Mouse (Mus musculus): ENCODE results near the gene Pla2r1.

The Pla2r1 gene

DNA sequence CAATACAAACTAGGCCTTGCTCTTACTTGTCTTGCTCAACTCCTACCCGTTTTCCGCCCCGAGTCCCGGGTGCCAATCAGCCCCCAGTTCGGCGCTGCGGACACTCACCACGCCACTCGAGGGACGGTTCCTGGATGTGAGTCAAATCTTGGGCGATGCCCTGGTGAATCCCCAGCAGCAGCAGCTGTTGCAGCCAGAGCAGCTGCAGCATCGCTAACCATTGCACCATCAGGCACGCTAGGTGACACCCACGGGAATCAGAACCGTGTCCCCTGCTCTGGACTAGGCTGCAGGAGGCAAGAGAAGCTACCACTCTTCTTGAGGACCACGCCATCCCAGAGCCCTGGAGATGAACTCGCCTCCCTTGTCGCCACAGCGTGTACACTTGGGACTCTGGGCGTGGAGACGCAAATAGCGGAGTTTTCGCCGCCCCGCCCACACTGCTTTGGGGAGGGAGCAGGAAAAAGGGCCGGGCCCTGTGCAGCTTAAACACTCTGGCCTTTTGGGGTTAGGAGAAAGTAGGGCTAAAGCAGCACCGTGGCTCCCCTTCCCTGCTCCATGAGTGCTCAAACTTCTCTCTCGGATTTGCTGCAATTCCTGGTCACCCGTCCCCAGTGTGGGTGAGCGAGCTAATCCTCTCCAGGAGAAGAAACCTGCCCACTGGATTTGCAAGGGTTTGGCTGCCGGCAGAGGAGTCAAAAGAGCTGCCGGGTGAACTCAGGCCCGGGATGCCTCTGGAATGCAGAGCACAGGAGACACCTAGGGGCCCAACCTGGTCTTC, at the start of gene Pla2r1:
Pla2r1 (minus strand) TSS at position 407 of the 781 bp plus-strand sequence.
- DNase-seq (ENCODE audit: low read depth, low spot score) = peak; percentile 31

DNA sequence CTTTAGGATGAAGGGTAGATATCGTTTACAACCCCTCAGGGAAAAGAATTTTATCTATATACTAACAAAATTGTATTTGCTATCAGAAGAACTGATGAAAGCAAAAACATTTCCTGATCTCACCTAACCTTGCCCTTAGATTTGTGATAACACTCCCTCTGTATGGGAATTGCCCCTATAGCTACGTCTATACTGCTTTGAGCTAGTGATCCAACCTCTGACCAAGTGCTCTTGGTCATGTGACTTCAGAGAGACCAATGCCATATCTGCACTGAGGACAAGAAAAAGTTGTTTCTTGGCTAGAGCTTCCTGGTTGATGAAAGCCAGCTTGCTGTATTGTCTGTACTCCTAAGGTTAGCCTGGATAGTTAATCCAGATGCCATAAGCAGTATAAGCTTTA, 48.2 kb upstream of the Pla2r1 start:
- no peak for DNase-seq (ENCODE audit: low read depth, low spot score)

DNA sequence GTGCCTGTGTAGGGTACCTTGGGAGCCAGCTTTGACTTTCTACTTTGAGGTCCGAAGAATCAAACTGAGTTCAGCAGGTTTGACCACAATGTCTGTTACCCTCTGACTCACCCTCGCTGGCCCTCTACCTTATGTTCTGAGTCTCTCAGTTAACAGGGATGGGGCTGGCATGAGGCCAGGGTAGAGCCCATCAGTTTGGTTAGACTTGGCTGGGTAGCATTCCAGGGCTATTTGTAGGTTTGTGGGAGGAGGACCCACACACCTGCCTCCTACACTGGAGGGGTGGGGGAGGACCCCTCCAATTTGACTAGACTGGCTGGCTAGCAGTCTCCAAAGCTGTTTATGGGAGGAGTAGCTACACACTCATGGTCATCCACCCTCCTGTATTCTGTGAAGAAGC, 47.8 kb upstream of the Pla2r1 start:
- DNase-seq (ENCODE audit: low read depth, low spot score) = no peak

DNA sequence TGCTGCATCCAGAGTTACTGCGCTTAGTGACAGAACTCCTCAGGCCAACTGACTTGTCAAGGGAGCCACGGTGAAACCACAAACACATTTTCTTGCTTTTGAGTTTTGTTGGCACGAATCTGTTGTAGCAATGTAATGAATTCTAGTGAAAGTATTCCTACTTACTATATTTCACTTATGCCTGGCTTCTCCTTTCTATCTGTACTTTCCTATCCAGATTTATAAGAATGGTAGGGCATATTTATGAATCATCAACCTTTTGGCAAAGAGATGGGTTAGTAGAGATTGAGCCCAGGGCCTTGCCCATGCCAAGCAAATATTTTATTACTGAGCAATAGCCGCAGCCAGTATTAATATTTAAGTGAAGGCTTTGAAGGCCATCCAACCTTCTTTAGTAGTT, 30.3 kb upstream of the Pla2r1 start:
- DNase-seq (ENCODE audit: low read depth, low spot score) = no peak

DNA sequence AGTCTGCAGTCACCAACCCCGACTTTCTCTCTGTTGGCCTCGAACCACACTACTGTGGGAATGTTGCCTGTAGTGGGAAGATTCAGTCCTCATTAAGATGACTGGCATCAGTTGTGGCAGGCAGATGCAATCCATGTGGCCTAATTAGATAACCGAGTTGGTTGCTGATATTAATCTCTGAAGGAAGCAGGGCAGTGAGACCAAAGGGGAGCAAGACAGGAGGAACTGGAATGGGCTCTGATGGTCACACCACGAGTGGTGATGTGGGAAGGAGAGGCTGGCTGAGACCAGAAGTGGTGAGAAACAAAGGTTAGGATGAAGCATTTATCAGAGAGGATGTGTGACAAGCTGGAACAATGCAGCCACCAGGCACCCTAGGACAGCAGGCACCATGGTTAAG, 1.5 kb upstream of the Pla2r1 start:
- DNase-seq (ENCODE audit: low read depth, low spot score) = no peak

DNA sequence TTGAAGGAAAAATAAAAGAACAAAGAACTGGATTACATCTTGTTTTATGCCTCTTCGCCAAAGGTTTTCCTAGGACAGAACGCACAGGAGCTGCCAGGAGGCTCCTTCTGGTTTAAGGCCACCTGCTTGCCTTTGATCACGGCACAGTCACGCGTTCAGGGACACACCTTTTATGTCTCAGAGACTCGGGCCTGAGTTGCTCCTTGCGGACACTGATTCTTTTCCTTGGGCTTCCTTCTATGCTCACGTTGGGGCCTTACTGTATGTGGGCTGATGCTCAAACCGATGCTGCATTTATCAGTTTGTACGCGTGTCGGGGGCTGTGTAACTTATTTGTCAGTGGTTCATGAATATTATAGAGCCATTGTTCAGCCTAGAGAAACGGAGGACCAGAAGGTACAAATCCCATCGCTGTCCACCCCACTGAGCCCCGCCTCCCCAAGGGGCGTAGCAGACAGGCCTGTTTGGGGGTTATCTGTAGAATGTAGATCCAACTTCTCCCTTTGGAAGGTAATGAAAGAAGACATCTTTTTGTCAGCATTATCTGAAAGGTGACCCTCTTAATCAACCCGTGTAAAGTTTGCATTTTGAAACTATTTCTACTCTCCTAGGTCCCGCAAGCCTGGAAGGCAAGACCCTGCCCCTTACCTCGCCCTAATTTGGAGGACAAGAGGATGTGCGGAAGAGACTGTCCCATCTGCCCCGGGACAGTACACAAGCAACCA, 769 bp downstream of the Pla2r1 start:
- DNase-seq (ENCODE audit: low read depth, low spot score) = no peak

DNA sequence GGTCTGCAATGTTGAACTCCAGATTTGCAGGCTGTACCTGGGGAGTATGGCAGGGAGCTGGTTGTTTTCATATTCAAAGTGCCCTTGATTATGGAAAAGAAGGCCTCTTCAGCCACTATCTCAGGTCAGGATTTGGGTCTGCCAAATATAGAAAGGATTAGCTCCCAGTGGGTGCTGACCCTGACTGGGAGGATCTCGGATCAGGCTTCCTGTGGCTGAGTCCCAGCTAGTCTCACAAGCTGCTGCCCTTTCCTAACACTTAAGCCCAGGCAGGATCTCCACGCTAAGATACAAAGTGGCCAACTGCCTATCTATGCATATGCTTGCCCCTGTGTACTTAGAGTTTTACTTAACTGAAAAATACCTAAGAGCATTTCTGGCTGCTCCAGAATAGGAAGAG, 1.4 kb downstream of the Pla2r1 start:
- DNase-seq (ENCODE audit: low read depth, low spot score) = no peak

DNA sequence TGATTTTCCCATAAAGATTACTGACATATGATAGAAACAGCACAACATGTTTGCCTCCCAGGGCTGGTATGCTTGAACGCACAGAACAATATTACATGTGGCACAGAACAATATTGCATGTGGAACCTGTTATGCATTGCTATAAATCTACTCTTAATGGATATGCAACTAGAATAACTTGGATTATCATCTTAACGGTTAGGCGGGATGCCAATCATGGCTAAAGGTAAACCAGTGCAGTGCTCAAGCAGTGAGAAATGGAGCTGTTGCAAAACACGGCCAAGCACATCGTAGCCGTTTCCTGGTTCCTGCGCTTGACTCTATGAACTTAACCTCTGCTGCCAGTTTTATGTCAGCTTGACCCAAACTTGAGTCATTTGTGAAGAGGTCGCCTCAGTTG, 2.6 kb downstream of the Pla2r1 start:
- no peak for DNase-seq (ENCODE audit: low read depth, low spot score)

DNA sequence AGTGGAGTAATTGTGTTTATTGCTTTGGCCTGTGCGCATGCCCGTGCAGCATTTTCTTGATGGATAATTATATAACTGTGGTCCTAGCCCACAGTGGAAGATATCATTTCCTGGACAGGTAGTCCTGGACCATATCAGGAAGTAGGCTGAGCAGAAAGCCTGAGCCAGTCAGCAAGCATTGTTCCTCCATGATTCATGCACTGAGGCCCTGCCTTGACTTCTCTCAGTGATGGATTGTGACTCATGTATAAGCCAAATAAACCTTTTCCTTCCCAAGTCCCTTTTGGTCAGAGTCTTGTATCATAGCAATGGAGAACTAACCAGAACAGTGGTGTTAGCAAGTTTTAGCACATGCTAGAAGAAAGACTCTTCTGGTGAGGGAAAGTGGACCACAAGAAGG, 3.3 kb downstream of the Pla2r1 start:
- DNase-seq (ENCODE audit: low read depth, low spot score) = no peak

DNA sequence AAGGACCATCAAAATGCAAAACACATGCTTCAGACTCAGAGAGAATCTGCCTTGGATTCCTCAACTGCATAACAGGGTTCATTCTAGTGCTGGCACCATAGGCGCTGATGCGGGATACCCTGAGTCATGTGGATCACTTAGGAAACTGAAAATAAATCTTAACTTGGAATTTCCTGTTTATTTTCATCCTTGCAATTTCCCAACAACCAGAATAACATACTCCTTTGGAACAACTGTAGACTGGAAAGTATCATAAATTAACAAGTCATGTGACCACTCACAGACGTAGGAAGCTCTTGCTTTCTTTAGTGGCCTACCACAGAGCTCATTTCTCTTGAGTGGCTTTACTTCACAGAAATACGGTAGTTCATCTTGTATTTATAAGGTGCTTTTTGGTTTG, 7.0 kb downstream of the Pla2r1 start:
- DNase-seq (ENCODE audit: low read depth, low spot score) = no peak

DNA sequence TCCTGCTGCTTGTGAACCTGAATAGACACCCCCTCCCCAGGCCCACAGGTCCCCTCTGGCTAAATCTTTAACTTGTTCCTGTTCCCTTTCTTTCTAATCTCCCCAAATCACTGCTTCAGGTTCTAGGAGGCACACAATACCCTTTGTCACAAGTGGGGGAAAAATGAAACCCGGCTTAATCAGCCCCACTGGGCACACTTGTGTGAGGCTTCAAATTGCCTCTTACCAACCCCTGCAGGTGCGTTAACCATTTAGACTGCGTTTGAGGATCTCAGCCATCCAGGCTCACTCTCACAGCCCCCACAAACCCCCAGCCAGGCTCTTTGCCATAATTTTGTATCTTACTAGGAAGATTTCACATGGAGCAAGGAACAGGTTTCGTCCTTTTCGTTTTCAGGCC, 9.1 kb downstream of the Pla2r1 start:
- no peak for DNase-seq (ENCODE audit: low read depth, low spot score)

DNA sequence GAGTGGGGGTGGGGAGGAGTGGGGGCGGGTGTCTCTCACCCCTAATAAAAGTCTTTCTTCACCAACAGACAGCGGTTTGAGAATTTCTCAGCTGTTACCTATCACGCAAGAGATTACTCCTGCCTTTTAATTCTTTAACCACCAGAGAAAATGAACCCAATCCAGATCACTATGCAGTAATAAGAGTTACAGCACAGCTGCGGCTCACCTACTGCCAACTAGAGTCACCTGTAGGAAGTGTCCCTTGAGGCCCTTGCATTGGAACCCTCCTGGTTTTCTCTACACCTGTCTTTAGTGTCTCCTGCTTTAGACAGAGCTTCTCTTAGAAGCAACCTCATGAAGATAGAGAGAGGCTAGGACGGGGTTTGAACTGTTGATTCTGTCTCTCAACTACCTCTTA, 11.4 kb downstream of the Pla2r1 start:
- DNase-seq (ENCODE audit: low read depth, low spot score) = no peak

DNA sequence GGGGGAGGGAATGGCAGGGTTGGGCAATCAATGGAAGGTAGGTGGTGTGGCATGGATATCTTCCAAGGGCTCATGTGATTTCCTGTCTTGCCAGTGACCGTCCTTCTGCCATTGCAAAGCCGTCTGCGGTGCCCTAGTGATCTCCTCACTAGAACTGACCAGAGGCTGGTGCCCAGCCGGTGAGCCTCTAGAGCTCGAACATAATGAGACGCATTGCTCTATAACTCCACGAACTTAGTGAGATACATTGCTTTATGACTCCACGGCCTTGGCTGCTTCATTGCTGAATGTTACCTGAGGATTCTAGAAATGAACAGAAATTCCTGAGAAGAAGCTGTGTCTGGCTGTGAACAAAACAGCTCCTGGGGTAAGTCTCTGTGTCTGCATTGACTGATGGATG, 12.8 kb downstream of the Pla2r1 start:
- no peak for DNase-seq (ENCODE audit: low read depth, low spot score)

DNA sequence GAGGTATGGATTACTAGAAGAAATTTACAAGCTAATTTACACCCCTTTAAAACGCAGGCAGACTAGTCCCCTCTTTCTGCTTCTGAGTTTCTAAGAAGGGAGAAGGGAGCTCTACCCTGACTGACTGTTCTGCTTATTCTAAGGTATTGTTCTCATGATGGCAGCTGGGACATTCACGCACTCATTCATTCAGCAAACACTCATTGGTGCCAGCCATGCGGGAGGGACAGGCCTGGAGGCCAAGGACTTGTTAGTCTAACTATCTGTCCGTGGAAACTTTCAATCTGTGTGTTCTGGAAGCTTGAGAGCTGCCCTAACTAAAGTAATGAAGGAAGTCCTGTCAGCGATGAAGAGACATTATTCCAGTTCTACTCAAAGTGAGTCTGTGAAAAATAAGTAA, 14.4 kb downstream of the Pla2r1 start:
- no peak for DNase-seq (ENCODE audit: low read depth, low spot score)

DNA sequence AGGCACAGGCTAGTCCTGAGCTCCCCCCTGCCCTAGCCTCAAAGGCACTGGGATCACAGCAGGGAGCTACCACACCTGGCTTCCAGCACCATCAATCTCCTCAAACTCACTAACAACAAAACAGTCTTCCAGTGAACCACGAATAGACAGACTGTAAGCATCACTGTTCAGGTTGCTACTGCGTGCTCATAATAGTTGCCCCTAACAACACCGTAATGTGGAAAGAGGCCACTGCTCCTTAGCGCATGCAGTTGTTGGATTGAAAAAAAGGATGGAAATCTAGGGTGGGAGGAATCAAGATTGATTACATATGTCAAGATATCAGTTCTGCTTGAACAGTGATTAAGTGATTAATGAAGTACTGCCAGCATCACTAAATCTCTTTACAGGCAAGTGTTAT, 14.8 kb downstream of the Pla2r1 start:
- no peak for DNase-seq (ENCODE audit: low read depth, low spot score)

DNA sequence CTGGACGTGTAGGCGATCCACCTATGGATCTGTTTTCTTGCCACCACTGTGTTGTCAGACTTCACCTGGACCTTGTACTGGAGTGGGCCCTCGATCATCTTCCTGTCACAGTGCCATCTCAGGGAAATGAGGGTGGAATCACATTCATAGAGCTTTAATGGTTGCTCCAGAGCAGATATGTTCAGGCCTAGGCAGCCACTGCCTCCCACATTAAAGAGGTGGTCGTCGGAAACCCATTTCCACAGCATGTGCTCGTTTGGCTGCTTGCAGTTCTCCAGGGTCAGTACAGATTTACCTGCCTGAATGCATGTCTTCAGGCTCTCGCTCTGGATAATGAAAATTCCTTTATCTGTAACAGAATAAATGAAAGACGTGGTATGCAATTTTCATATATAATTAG, 18.4 kb downstream of the Pla2r1 start:
- DNase-seq (ENCODE audit: low read depth, low spot score) = no peak

DNA sequence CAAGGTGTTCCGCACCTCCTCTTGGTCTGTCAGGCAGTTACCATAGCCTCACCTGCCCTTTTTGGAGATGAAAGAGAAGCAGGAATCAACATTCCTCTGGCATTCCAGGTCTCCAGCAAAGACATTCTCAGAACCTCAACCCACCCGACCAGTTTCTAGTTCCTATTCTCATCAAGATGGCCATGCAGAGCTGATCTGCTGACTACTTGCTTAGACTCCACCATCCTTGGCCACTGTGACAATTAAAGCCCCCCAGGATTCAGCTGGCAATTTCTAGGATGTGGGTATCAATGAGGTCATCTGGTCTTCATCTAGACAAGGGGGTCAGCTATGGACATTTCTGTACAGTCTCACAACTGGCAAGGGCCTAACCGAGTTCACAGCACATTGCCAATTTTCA, 20.1 kb downstream of the Pla2r1 start:
- no peak for DNase-seq (ENCODE audit: low read depth, low spot score)

DNA sequence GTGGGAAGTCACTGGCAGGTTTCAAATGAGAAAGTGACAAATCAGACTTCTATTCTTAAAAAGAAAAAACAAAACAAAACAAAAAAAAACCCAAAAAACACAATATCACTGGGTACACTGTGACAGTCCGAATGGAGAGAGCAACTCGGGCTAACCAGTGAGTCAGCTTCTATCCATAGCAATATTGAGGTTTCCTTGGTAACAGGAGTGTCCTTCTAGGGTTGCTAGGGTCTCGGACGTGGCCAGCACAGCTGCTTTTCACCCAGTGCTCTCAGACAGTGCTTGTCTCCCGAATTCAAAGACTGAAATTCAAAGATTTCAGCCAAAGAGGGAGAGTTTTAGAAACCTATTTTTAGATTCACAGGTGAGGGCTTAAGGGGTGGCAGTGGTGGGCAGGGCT, 20.6 kb downstream of the Pla2r1 start:
- no peak for DNase-seq (ENCODE audit: low read depth, low spot score)

DNA sequence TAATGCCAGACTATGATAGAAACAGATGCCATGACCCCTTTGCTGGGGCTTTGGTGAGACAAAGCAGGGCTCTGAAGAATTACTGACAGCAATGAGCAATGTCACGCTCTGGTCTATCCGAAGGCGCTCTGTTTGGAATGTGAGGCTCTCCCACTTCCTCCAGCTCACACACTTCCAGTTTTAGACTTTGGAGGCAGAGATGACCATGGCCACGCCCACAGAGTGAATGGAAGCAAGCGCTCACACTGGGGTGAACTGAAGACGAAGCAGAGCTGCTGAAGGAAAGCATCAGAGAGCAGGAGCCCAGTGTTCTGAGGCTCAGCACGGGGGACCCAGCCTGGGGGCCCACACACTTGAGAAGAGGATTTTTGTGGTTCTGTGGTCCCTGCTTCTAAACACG, 37.3 kb downstream of the Pla2r1 start:
- no peak for DNase-seq (ENCODE audit: low read depth, low spot score)

DNA sequence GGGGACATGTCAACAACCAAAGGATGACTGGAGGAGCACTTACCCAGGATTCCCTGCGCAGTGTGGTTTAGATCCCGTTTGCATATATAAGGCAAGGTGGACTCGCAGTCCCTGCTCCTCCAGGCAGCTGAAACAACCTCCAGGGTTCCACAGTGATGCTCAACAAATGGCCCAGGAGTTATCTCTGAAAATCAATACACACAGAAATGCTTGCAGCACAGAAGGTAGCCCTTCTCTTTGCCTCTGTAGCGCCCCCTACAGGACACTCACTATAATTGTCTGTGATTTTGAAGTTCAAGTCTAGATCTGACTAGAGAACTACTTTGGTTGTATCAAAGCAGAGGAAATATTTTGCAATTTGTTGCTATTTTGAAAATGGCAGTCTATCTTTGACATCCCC, 38.2 kb downstream of the Pla2r1 start:
- no peak for DNase-seq (ENCODE audit: low read depth, low spot score)

DNA sequence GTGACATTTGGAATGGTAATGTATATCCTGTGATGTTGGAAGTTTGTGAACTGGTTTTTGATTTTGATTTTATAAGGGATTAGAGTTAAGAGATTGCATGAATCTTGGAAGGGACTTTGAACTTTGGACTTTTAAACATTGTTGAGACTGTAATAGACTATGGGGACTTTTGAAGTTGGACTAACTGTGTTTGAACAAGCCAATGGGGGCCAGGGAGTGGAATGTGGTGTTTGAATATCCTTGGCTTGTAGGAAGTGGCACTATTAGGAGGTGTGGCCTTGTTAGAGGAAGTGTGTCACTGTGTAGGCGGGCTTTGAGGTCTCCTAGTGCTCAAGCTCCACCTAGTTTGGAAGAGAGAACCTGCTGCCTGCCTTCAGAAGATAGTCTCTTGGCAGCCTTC, 42.4 kb downstream of the Pla2r1 start:
- no peak for DNase-seq (ENCODE audit: low read depth, low spot score)

DNA sequence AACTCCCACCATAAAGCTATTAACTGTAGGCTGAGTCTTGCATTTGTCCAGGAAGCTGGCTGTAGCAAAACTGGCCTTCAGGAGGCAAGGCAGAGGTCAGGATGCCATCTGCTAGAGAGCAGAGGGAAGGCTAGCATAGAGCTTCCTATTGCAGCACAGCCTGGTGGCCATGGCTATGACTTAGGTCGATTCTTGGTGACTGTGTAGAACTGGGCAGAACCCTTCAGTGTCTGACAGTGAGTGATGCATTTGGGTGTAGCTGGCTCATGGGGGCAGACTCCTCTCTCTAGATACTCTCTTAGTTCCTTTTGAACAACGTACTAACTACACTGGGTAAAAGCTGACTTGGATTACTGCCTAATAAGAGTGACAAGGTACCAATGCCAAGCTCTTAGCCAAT, 48.0 kb downstream of the Pla2r1 start:
- no peak for DNase-seq (ENCODE audit: low read depth, low spot score)

DNA sequence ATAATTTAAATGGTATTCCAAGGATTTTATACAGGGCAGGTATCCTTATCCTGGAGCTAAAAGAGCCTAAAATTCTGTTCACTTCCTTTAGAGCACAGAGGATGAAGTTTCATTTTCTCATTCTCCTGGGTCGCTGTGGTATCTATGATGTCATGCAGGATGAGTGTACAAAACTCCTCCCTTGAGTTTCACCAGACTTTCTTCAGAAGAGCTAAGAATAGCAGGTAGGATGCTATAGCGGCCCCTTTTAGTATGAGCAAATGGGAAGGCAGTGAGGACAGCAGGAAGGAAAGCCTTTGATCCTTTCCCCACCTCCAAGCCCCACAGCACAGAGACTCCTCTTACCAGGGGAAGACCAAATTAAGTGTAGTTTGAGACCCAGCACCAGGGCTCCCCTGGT, 48.4 kb downstream of the Pla2r1 start:
- DNase-seq (ENCODE audit: low read depth, low spot score) = no peak
